In genomic region chr6:85165440-85165921, GRCm38 (mm10) we compare ENCODE assay signal across 21 mouse cellular contexts. TPM values are rescaled to one million over a fixed set of nuclear protein-coding genes. Genes with fewer than 3 reads are reported as not detected.
A peak's percentile ranks its signal among the peaks of the same experiment; 100 is the strongest.
DNase-seq lines count a peak whose midpoint lies in the region; ATAC-seq lines count a peak whose summit lies in the region.
"Had no signal": no experiment of that assay in that cellular context is flagged by ENCODE, and none has a peak within 500 bp of the region (broad histone marks: within the 10 kb centered on the region; RNA-seq: fewer than 3 reads in every experiment).

No protein-coding gene starts in this region.

- no peak overlapping the region for H3K4me3 ChIP-seq in hindbrain, embryonic 15.5 days
- no peak overlapping the region for H3K4me3 ChIP-seq in hindbrain, embryonic 10.5 days
- H3K4me3 ChIP-seq in forebrain, embryonic 13.5 days, result peak overlapping the region; percentile 23; the same call in 1 of the 2 replicates
- H3K4me3 ChIP-seq in midbrain, embryonic 11.5 days (ENCODE audit: low read depth, low read length), result no peak overlapping the region
- H3K4me3 ChIP-seq: megakaryocyte, embryonic 14.5 days; myocyte had no signal

- WGBS in hindbrain, embryonic 15.5 days, result 44% methylated on average over 11 of the region's 11 CpGs
- WGBS in hindbrain, embryonic 10.5 days, result 55% methylated on average over 11 of the region's 11 CpGs
- 7% methylated on average over 11 of the region's 11 CpGs for WGBS in forebrain, embryonic 13.5 days
- WGBS in midbrain, embryonic 11.5 days, result 25% methylated on average over 11 of the region's 11 CpGs

- no peaks in the 10 kb centered on the region for H3K27me3 ChIP-seq in hindbrain, embryonic 15.5 days
- peaks cover 30% of the 10 kb centered on the region for H3K27me3 ChIP-seq in hindbrain, embryonic 10.5 days (ENCODE audit: insufficient read depth, poor library complexity, severe bottlenecking)
- H3K27me3 ChIP-seq in forebrain, embryonic 13.5 days, result no peaks in the 10 kb centered on the region
- H3K27me3 ChIP-seq in midbrain, embryonic 11.5 days (ENCODE audit: control insufficient read depth, insufficient read depth, low read length), result no peaks in the 10 kb centered on the region

- no peak overlapping the region for H3K9ac ChIP-seq in hindbrain, embryonic 15.5 days
- 0 out of 2 replicates have a peak overlapping the region, but pooled peaks have one; percentile 38 for H3K9ac ChIP-seq in forebrain, embryonic 13.5 days
- H3K9ac ChIP-seq in midbrain, embryonic 11.5 days (ENCODE audit: low read length), result no peak overlapping the region

- DNase-seq in hindbrain, embryonic 10.5 days (ENCODE audit: low spot score), result no peak
- DNase-seq in midbrain, embryonic 11.5 days (ENCODE audit: low spot score, missing footprints), result no peak
- peak; percentile 64 for DNase-seq in retina, postnatal 1 day
- no peak for DNase-seq in testis, postnatal 14 days (ENCODE audit: low spot score)
- DNase-seq in right cerebral cortex, postnatal 10 days (ENCODE audit: low spot score in 2 of 2), result no peak
- DNase-seq: adrenal gland, adult 2 months; cerebellum, adult 9-10 months; heart, postnatal 10 days; kidney, adult 8-10 months; kidney, postnatal 14 days; liver; right cerebral cortex, postnatal 4 days had no signal

- H3K36me3 ChIP-seq in hindbrain, embryonic 15.5 days, result no peaks in the 10 kb centered on the region
- no peaks in the 10 kb centered on the region for H3K36me3 ChIP-seq in hindbrain, embryonic 10.5 days
- no peaks in the 10 kb centered on the region for H3K36me3 ChIP-seq in forebrain, embryonic 13.5 days (ENCODE audit: poor library complexity, severe bottlenecking)
- no peaks in the 10 kb centered on the region for H3K36me3 ChIP-seq in midbrain, embryonic 11.5 days (ENCODE audit: control insufficient read depth, insufficient read depth, low read length)

- ATAC-seq in hindbrain, embryonic 15.5 days (ENCODE audit: low FRiP score, low read depth), result peak; percentile 48; the same call in 1 of the 2 replicates
- peak; percentile 90 for ATAC-seq in forebrain, embryonic 13.5 days
- ATAC-seq in midbrain, embryonic 11.5 days (ENCODE audit: low FRiP score), result peak; percentile 44

- H3K27ac ChIP-seq in hindbrain, embryonic 15.5 days (replicated peaks), result no peak overlapping the region
- H3K27ac ChIP-seq in hindbrain, embryonic 10.5 days, result no peak overlapping the region
- H3K27ac ChIP-seq in forebrain, embryonic 13.5 days, result peak overlapping the region; percentile 85
- no peak overlapping the region for H3K27ac ChIP-seq in midbrain, embryonic 11.5 days (ENCODE audit: low read depth, low read length)
- H3K27ac ChIP-seq: stomach, postnatal 0 days had no signal

- H3K4me2 ChIP-seq in hindbrain, embryonic 15.5 days, result no peak overlapping the region
- peak overlapping the region; percentile 45 for H3K4me2 ChIP-seq in forebrain, embryonic 13.5 days
- no peak overlapping the region for H3K4me2 ChIP-seq in midbrain, embryonic 11.5 days
- H3K4me2 ChIP-seq: heart, embryonic 11.5 days had no signal

- H3K4me1 ChIP-seq in hindbrain, embryonic 15.5 days (replicated peaks), result peaks cover 4% of the 10 kb centered on the region; the same call in 1 of the 2 replicates
- peaks cover 18% of the 10 kb centered on the region for H3K4me1 ChIP-seq in hindbrain, embryonic 10.5 days (replicated peaks)
- H3K4me1 ChIP-seq in forebrain, embryonic 13.5 days, result peaks cover 42% of the 10 kb centered on the region
- peaks cover 5% of the 10 kb centered on the region for H3K4me1 ChIP-seq in midbrain, embryonic 11.5 days (ENCODE audit: control insufficient read depth, insufficient read depth, low read length)
- H3K4me1 ChIP-seq: megakaryocyte, embryonic 14.5 days had no signal

- H3K9me3 ChIP-seq in hindbrain, embryonic 15.5 days, result no peaks in the 10 kb centered on the region
- H3K9me3 ChIP-seq in hindbrain, embryonic 10.5 days, result no peaks in the 10 kb centered on the region
- H3K9me3 ChIP-seq in forebrain, embryonic 13.5 days (replicated peaks), result no peaks in the 10 kb centered on the region
- H3K9me3 ChIP-seq in midbrain, embryonic 11.5 days (ENCODE audit: control insufficient read depth, low read length), result no peaks in the 10 kb centered on the region
- H3K9me3 ChIP-seq: megakaryocyte, embryonic 14.5 days had no signal

RNA-seq across cellular contexts. Expression of gene Emx1, which starts 21.8 kb away (rescaled TPM):
- 1.9 TPM in 1 of 2 replicates, not detected in the other for polyA plus RNA-seq in hindbrain, embryonic 15.5 days (2015; fragmentation: Nextera tagmentation; extraction: Ambion mirVana)
- polyA plus RNA-seq in hindbrain, embryonic 10.5 days (2016; fragmentation: Nextera tagmentation; extraction: Ambion mirVana), result 0.52 and 1.0 TPM in 2 replicates
- polyA plus RNA-seq in forebrain, embryonic 13.5 days (2015; fragmentation: Nextera tagmentation; extraction: Ambion mirVana), result 77.6 and 83.4 TPM in 2 replicates
- polyA plus RNA-seq in midbrain, embryonic 11.5 days (2014; fragmentation: Nextera tagmentation; extraction: Ambion mirVana), result 2.7 and 3.6 TPM in 2 replicates
- polyA plus RNA-seq: adrenal gland, adult 2 months; C2C12; heart, embryonic 11.5 days; liver, embryonic 16.5 days; myocyte; neural tube, embryonic 14.5 days; stomach, postnatal 0 days had no signal

RNA-seq across cellular contexts. Expression of gene Spr, which starts 27.9 kb away (rescaled TPM):
- polyA plus RNA-seq in hindbrain, embryonic 15.5 days (2015; fragmentation: Nextera tagmentation; extraction: Ambion mirVana), result 36.1 and 36.7 TPM in 2 replicates
- 53.8 and 66.2 TPM in 2 replicates for polyA plus RNA-seq in hindbrain, embryonic 10.5 days (2016; fragmentation: Nextera tagmentation; extraction: Ambion mirVana)
- 29.1 and 30.6 TPM in 2 replicates for polyA plus RNA-seq in forebrain, embryonic 13.5 days (2015; fragmentation: Nextera tagmentation; extraction: Ambion mirVana)
- polyA plus RNA-seq in midbrain, embryonic 11.5 days (2014; fragmentation: Nextera tagmentation; extraction: Ambion mirVana), result 41.1 and 45.5 TPM in 2 replicates

Comparison
In these comparisons a context has a peak if more than half of its experiments do, and no peak if none do; other contexts are left out.
1. RNA of gene Emx1, which starts 21.8 kb away (polyA plus RNA-seq): 77.6 to 83.4 TPM in forebrain, embryonic 13.5 days; 2.7 to 3.6 TPM in midbrain, embryonic 11.5 days, 1.9 TPM in hindbrain, embryonic 15.5 days and 0.52 to 1.0 TPM in hindbrain, embryonic 10.5 days; every median in the first group is over 10 times any median in the second.
2. Peak in every context shown above with its lines, with median percentiles within 50 percentile points of each other: ATAC-seq.